Mouse (Mus musculus) left cerebral cortex, postnatal 4 days (tissue): ENCODE data around the gene Mrm2. TPM values are rescaled to one million over a fixed set of nuclear protein-coding genes. Genes with fewer than 3 reads are reported as not detected.
"Not testable (repeated sequence)": the region's sequence is repeated elsewhere in the genome, so short reads cannot be mapped to it uniquely, and the experiment has no call there.

Source experiments
- DNase-seq: peaks from one replicate; pipeline ENCODE4 v3.0.0-alpha.2; 2022
- intact Hi-C: fragments of 180-260 bp; cut with DNase I; formaldehyde crosslinking; loops from one replicate; pipeline ENCODE4 v1.15.1; 2025
- total RNA-seq, 2 experiments: library from RNA; stranded (reverse); gene quantifications; 2 replicates each; pipeline ENCODE4 v1.2.3; 2021

The Mrm2 gene
- 10 to 100 TPM; 10.2 to 11.3 TPM for total RNA-seq

- peak; percentile 77 for DNase-seq
- intact Hi-C loops: loop anchor here (10.0 kb wide), 1 partner anchor 497 kb away; no protein-coding TSS in a partner anchor
Observed at GRCm38 (mm10) chr5:140331615-140332512, at the start of gene Mrm2. Mrm2 (minus strand) TSS chr5:140331898.

- intact Hi-C loops: no loop called here
- no peak for DNase-seq
Observed at GRCm38 (mm10) chr5:140381156-140381555, 49.5 kb upstream of the Mrm2 start.

- no peak for DNase-seq
- intact Hi-C loops: no loop called here
Observed at GRCm38 (mm10) chr5:140379299-140379698, 47.6 kb upstream of the Mrm2 start.

GRCm38 (mm10) chr5:140378121-140378853 lies 46.6 kb upstream of the Mrm2 start:
- DNase-seq: peak; percentile 14
- intact Hi-C loops: no loop called here

GRCm38 (mm10) chr5:140375249-140375829 lies 43.6 kb upstream of the Mrm2 start:
- intact Hi-C loops: no loop called here
- DNase-seq: no peak

GRCm38 (mm10) chr5:140374226-140374625 lies 42.5 kb upstream of the Mrm2 start:
- intact Hi-C loops: no loop called here
- DNase-seq: no peak

- intact Hi-C loops: no loop called here
Observed at GRCm38 (mm10) chr5:140373711-140374110, 42.0 kb upstream of the Mrm2 start.

GRCm38 (mm10) chr5:140371671-140372070 lies 40.0 kb upstream of the Mrm2 start:
- DNase-seq: no peak
- intact Hi-C loops: no loop called here

More at GRCm38 (mm10) chr5:140373711-140374110, 42.0 kb upstream of the Mrm2 start:
- no peak for DNase-seq

- intact Hi-C loops: no loop called here
- DNase-seq: no peak
Observed at GRCm38 (mm10) chr5:140370446-140371254, 39.0 kb upstream of the Mrm2 start.

GRCm38 (mm10) chr5:140369466-140369865 lies 37.8 kb upstream of the Mrm2 start:
- intact Hi-C loops: no loop called here
- DNase-seq: no peak

GRCm38 (mm10) chr5:140368926-140369325 lies 37.2 kb upstream of the Mrm2 start:
- intact Hi-C loops: no loop called here

GRCm38 (mm10) chr5:140368126-140368525 lies 36.4 kb upstream of the Mrm2 start:
- intact Hi-C loops, DNase-seq: not testable (repeated sequence)

More at GRCm38 (mm10) chr5:140368926-140369325, 37.2 kb upstream of the Mrm2 start:
- DNase-seq: no peak

GRCm38 (mm10) chr5:140364415-140364814 lies 32.7 kb upstream of the Mrm2 start:
- DNase-seq: no peak
- intact Hi-C loops: no loop called here

GRCm38 (mm10) chr5:140359930-140360674 lies 28.4 kb upstream of the Mrm2 start:
- intact Hi-C loops: no loop called here
- DNase-seq: no peak

GRCm38 (mm10) chr5:140357466-140357865 lies 25.8 kb upstream of the Mrm2 start:
- intact Hi-C loops: no loop called here
- DNase-seq: no peak

- intact Hi-C loops: no loop called here
- no peak for DNase-seq
Observed at GRCm38 (mm10) chr5:140355934-140356333, 24.2 kb upstream of the Mrm2 start.

- intact Hi-C loops: no loop called here
- DNase-seq: no peak
Observed at GRCm38 (mm10) chr5:140352352-140352751, 20.7 kb upstream of the Mrm2 start.

GRCm38 (mm10) chr5:140350731-140351497 lies 19.2 kb upstream of the Mrm2 start:
- intact Hi-C loops: no loop called here
- DNase-seq: no peak

GRCm38 (mm10) chr5:140349882-140350281 lies 18.2 kb upstream of the Mrm2 start:
- intact Hi-C loops: no loop called here
- DNase-seq: no peak
